Mouse (Mus musculus) small intestine, adult 2 months (tissue): ENCODE data around the gene Nek8.

ENCODE experiments used
- CTCF ChIP-seq: fragments of 200-500 bp; IDR thresholded peaks from 2 replicates; pipeline ENCODE4 v1.5.1; 2012; ENCODE audit warnings: low read depth, mild to moderate bottlenecking, control low read depth, inconsistent platforms, low read length, moderate library complexity, mixed read lengths; ENCODE audit not compliant: insufficient replicate concordance, insufficient read length; ENCODE audit errors: extremely low read depth
- POLR2A ChIP-seq: fragments of 200-500 bp; IDR thresholded peaks from 2 replicates; pipeline ENCODE4 v1.6.1; 2012; ENCODE audit warnings: low read depth, mild to moderate bottlenecking, control low read depth, inconsistent platforms, low read length, moderate library complexity

DNA sequence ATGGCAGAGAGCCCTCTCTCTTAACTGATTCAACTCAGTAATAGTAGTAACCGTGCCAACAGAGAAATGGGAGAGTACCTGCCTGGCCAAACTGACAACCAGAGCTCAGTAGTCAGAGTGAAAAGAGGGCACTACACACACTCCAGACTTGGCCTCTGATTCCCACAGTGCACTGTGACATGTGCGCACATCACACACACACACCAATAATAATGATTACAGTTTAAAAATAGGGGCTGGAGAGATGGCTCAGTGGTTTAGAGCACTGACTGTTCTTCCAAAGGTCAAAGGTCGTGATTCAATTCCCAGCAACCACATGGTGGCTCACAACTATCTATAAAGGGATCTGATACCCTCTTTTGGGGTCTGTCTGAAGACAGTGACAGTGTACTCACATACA, 38.5 kb downstream of the Nek8 start:
- no peak for TF ChIP-seq POLR2A
- TF ChIP-seq CTCF, result no peak
